Mouse (Mus musculus) kidney, adult 2 months (tissue): ENCODE measurements around the gene Sgpp2.

Experiments used
- CTCF ChIP-seq: fragments of 200-500 bp; conservative IDR thresholded peaks from 2 replicates; pipeline ENCODE4 v1.5.1; 2011; ENCODE audit warnings: low read depth, mild to moderate bottlenecking, control low read depth, low read length, moderate library complexity, mixed read lengths; ENCODE audit not compliant: insufficient read depth, insufficient read length
- POLR2A ChIP-seq: fragments of 200-500 bp; IDR thresholded peaks from one replicate; pipeline ENCODE4 v1.6.1; 2011; ENCODE audit warnings: low read depth, low read length, control low read depth

GRCm38 (mm10) chr1:78308688-78309087 is 1.5 kb upstream of the Sgpp2 start:
- TF ChIP-seq CTCF (no peak), POLR2A (no peak)
